8 mouse cellular contexts compared by ENCODE assay signal in genomic region chr2:152826481-152826880, GRCm38 (mm10). TPM values are rescaled to one million over a fixed set of nuclear protein-coding genes. Genes with fewer than 3 reads are reported as not detected.
A peak's percentile ranks its signal among the peaks of the same experiment; 100 is the strongest.
DNase-seq lines count a peak whose midpoint lies in the region; ATAC-seq and TF ChIP-seq lines count a peak whose summit lies in the region.

No protein-coding gene starts in this region.

- DNase-seq in kidney, postnatal 0 days (ENCODE audit: low spot score): no peak
- no peak for DNase-seq in kidney, adult 8-10 months
- no peak for DNase-seq in embryo, embryonic 9.5 days (ENCODE audit: extremely low spot score)
- DNase-seq in right cerebral cortex, adult 18-20 months: no peak

- no peak for TF ChIP-seq CTCF in kidney, postnatal 0 days (IDR thresholded peaks at IDR 0.05; ENCODE audit: low read depth)

- H3K4me3 ChIP-seq in erythroblast, embryonic 14.5 days (replicated peaks): peak overlapping the region; percentile 90
- no peak overlapping the region for H3K4me3 ChIP-seq in kidney, postnatal 0 days (replicated peaks; ENCODE audit: low read depth, low read length)
- H3K4me3 ChIP-seq in embryonic facial prominence, embryonic 13.5 days: 0 out of 2 replicates have a peak overlapping the region, but pooled peaks have one; percentile 73
- peak overlapping the region; percentile 88 for H3K4me3 ChIP-seq in liver, embryonic 16.5 days (ENCODE audit: low read depth, low read length)

- ATAC-seq in erythroblast, adult 5-6 weeks (replicated peaks; ENCODE audit: low FRiP score, poor library complexity, severe bottlenecking): no peak
- no peak for ATAC-seq in kidney, postnatal 0 days (replicated peaks; ENCODE audit: low FRiP score, low read depth)
- no peak for ATAC-seq in embryonic facial prominence, embryonic 13.5 days (ENCODE audit: insufficient number of reproducible peaks, insufficient read depth, low FRiP score, low TSS enrichment, low read depth)
- ATAC-seq in liver, embryonic 16.5 days (ENCODE audit: low read depth): no peak

- no peaks in the 10 kb centered on the region for H3K9me3 ChIP-seq in erythroblast, embryonic 14.5 days (ENCODE audit: control insufficient read depth, low read length)
- H3K9me3 ChIP-seq in kidney, postnatal 0 days (replicated peaks; ENCODE audit: low read length): no peaks in the 10 kb centered on the region
- H3K9me3 ChIP-seq in embryonic facial prominence, embryonic 13.5 days: no peaks in the 10 kb centered on the region
- H3K9me3 ChIP-seq in liver, embryonic 16.5 days (replicated peaks; ENCODE audit: control insufficient read depth, low read length): no peaks in the 10 kb centered on the region

- H3K9ac ChIP-seq in kidney, postnatal 0 days (ENCODE audit: low read depth, low read length): no peak overlapping the region
- no peak overlapping the region; the same call in 1 of the 2 replicates for H3K9ac ChIP-seq in embryonic facial prominence, embryonic 13.5 days
- peak overlapping the region; percentile 98 for H3K9ac ChIP-seq in liver, embryonic 16.5 days (ENCODE audit: low read depth, low read length)

- H3K27ac ChIP-seq in kidney, postnatal 0 days: 0 out of 2 replicates have a peak overlapping the region, but pooled peaks have one; percentile 16
- H3K27ac ChIP-seq in embryonic facial prominence, embryonic 13.5 days: no peak overlapping the region
- peak overlapping the region; percentile 96 for H3K27ac ChIP-seq in liver, embryonic 16.5 days (ENCODE audit: low read length)

- H3K27me3 ChIP-seq in erythroblast, embryonic 14.5 days (ENCODE audit: control insufficient read depth): no peaks in the 10 kb centered on the region
- H3K27me3 ChIP-seq in kidney, postnatal 0 days (ENCODE audit: insufficient read depth, low read length): no peaks in the 10 kb centered on the region
- H3K27me3 ChIP-seq in embryonic facial prominence, embryonic 13.5 days: no peaks in the 10 kb centered on the region
- H3K27me3 ChIP-seq in liver, embryonic 16.5 days (ENCODE audit: control insufficient read depth, insufficient read depth, low read depth, low read length): no peaks in the 10 kb centered on the region

- H3K4me2 ChIP-seq in kidney, postnatal 0 days (ENCODE audit: low read length): peak overlapping the region; percentile 75
- peak overlapping the region; percentile 82 for H3K4me2 ChIP-seq in embryonic facial prominence, embryonic 13.5 days
- H3K4me2 ChIP-seq in liver, embryonic 16.5 days (ENCODE audit: low read depth, low read length): peak overlapping the region; percentile 75

- peaks cover 80% of the 10 kb centered on the region for H3K4me1 ChIP-seq in erythroblast, embryonic 14.5 days (ENCODE audit: control insufficient read depth)
- H3K4me1 ChIP-seq in kidney, postnatal 0 days (replicated peaks; ENCODE audit: insufficient read depth, low read length): peaks cover 39% of the 10 kb centered on the region
- peaks cover 60% of the 10 kb centered on the region for H3K4me1 ChIP-seq in embryonic facial prominence, embryonic 13.5 days
- peaks cover 66% of the 10 kb centered on the region for H3K4me1 ChIP-seq in liver, embryonic 16.5 days (ENCODE audit: control insufficient read depth, low read depth, low read length)

- WGBS in kidney, postnatal 0 days: 75% methylated on average over 3 of the region's 3 CpGs
- 79% methylated on average over 3 of the region's 3 CpGs for WGBS in embryonic facial prominence, embryonic 13.5 days
- 26% methylated on average over 3 of the region's 3 CpGs for WGBS in liver, embryonic 16.5 days (ENCODE audit: insufficient replicate concordance)

- peaks cover 81% of the 10 kb centered on the region for H3K36me3 ChIP-seq in erythroblast, embryonic 14.5 days (ENCODE audit: control insufficient read depth)
- H3K36me3 ChIP-seq in kidney, postnatal 0 days (ENCODE audit: insufficient read depth, low read length): no peaks in the 10 kb centered on the region; the same call in 1 of the 2 replicates
- peaks cover 15% of the 10 kb centered on the region for H3K36me3 ChIP-seq in embryonic facial prominence, embryonic 13.5 days
- H3K36me3 ChIP-seq in liver, embryonic 16.5 days (ENCODE audit: control insufficient read depth, insufficient read depth): peaks cover 12% of the 10 kb centered on the region

RNA-seq across cellular contexts. Expression of gene Bcl2l1, which starts 5.0 kb away (rescaled TPM):
- 212 and 213 TPM in 2 replicates for polyA plus RNA-seq in erythroblast, embryonic 14.5 days (2012)
- 543 and 572 TPM in 2 replicates for total RNA-seq in erythroblast, adult 5-6 weeks (2015; ENCODE audit: low replicate concordance)
- 807 and 937 TPM in 2 replicates for total RNA-seq in erythroblast, adult 5-6 weeks (2017; ENCODE audit: low replicate concordance)
- polyA plus RNA-seq in kidney, postnatal 0 days (2015; fragmentation: Nextera tagmentation; extraction: Ambion mirVana): 95.6 and 98.7 TPM in 2 replicates
- 100 and 102 TPM in 2 replicates for polyA plus RNA-seq in embryonic facial prominence, embryonic 13.5 days (2015; fragmentation: Nextera tagmentation; extraction: Ambion mirVana)
- polyA plus RNA-seq in liver, embryonic 16.5 days (2015; fragmentation: Nextera tagmentation; extraction: Ambion mirVana): 213 and 241 TPM in 2 replicates

RNA-seq across cellular contexts. Expression of gene Tpx2, which starts 21.3 kb away (rescaled TPM):
- polyA plus RNA-seq in erythroblast, embryonic 14.5 days (2012): 4.9 and 5.7 TPM in 2 replicates
- 39.8 and 43.9 TPM in 2 replicates for total RNA-seq in erythroblast, adult 5-6 weeks (2015; ENCODE audit: low replicate concordance)
- total RNA-seq in erythroblast, adult 5-6 weeks (2017; ENCODE audit: low replicate concordance): 53.4 and 65.9 TPM in 2 replicates
- polyA plus RNA-seq in kidney, postnatal 0 days (2015; fragmentation: Nextera tagmentation; extraction: Ambion mirVana): 37.3 and 41.4 TPM in 2 replicates
- polyA plus RNA-seq in embryonic facial prominence, embryonic 13.5 days (2015; fragmentation: Nextera tagmentation; extraction: Ambion mirVana): 86.4 and 86.6 TPM in 2 replicates
- polyA plus RNA-seq in liver, embryonic 16.5 days (2015; fragmentation: Nextera tagmentation; extraction: Ambion mirVana): 57.7 and 58.9 TPM in 2 replicates
